Mouse (Mus musculus) retina, postnatal 1 day (tissue): Measurements from ENCODE around the gene Hist1h2bq.
"Not testable (repeated sequence)": the region's sequence is repeated elsewhere in the genome, so short reads cannot be mapped to it uniquely, and the experiment has no call there.

Experiments used
- DNase-seq: peaks from one replicate; pipeline ENCODE4 v3.0.0-alpha.2; 2012

Gene Hist1h2bq

DNA sequence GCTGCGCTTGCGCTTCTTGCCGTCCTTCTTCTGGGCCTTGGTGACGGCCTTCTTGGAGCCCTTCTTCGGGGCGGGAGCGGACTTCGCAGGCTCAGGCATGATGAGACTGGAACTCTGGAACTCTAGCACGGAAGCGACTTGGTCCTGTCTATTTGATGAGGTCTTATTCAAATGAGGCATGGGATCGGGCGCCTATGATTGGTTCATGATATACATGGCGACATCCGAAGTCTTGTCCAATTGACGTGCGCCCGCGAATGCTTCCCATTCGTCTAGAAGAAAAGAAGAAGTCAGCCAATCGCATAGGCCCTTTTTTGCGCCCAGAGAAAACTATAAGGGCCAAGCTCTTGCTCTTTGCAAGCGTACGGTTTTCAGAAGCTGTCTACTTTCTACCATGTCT is at the start of gene Hist1h2bq, which contains the start of gene Hist1h2ao:
Gene Hist1h2bq, minus strand, starts transcription at position 125 of the 400 bp plus-strand sequence.
Gene Hist1h2ao, plus strand, starts transcription at position 393 of the 400 bp plus-strand sequence.
- DNase-seq: not testable (repeated sequence)

DNA sequence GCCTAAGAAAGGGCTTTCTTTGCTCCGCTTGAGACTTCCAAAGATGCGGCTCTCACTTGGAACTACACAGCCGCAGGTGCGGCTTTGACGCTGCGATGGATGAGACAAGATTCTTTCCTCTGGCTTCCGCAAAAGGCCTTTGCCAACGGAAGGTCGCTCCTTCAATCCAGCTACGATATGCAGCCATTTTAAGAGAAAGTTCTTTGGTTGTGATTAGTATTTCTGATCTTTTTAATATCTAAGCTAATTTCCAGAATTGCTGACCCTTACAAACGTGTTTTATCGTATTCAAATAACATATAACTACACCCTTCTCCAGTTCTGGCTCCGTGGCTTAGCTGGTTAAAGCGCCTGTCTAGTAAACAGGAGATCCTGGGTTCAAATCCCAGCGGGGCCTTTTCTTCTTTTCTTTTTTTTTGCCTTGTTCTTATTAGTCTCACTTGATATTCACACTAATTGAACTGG is 45.7 kb upstream of the Hist1h2bq start:
- DNase-seq: peak; percentile 54

DNA sequence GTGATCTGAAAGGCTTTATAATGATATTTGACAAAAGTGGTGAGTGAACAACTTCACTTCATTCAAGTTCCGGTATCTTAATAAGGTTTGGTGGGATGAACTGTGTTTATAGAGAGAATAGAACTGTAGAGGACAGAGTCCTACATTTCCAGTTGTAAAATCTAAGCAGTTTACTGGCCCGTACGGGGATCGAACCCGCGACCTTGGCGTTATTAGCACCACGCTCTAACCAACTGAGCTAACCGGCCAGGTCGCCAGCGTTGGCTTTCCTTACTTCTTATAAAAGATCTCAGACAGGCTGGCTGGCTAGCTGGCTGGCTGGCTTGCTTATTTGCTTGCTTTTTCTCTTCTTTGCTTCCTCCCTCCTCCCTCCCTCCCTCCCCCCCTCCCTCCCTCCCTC is 45.1 kb upstream of the Hist1h2bq start:
- peak; percentile 54 for DNase-seq

DNA sequence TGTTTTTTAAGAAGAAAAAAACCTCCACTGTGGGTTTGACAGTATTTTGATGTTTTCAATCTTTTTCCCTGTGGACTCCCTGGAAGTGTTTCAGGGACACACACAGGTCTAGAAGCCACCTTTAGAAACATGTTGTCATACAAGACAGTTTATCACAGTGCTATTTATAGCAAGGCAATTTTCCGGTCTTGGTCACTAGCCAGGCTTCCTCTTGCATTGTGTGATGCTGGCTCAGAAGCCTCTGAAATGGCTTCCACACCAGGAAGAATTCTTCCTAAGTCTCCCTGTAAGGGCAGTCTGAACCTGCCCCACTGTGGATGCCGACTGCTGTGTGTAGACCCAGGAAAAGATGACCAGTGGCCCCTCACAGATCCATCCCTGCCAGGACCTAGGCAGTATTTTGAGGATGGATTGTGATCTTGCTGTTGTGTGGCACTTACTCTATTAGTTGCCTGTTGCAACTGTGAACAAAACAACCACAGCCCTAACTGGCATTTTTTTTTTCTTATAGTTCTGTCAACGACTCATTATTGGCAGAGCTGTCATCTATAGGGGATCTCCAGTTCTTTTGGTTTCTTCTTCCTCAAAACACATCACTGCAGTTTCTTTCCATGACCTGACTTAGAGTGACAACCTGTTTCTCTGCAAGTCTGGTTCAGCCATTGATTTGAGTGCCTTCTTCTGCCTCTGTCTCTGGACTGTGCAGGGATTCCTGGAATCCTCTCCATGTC is 42.4 kb upstream of the Hist1h2bq start:
- DNase-seq: no peak

DNA sequence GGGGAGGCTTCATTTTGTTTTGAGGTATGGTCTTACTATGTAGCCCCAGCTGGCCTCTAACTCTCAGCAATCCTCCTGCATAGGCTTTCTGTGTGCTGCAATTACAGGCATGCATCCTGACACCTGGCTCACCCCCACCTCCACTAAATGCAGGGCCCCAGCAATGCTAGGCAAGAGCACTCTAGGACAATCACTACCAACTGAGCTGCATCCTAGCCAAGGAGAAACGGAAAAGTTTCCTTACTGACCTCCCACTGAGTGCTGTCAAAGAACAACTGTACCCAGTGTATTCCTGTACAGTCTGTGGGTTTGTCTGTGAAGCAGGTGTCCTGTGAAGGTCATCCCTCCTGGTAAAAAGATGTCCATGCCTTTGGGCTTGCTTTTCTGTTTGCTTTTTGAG is 40.7 kb upstream of the Hist1h2bq start:
- DNase-seq: not testable (repeated sequence)

DNA sequence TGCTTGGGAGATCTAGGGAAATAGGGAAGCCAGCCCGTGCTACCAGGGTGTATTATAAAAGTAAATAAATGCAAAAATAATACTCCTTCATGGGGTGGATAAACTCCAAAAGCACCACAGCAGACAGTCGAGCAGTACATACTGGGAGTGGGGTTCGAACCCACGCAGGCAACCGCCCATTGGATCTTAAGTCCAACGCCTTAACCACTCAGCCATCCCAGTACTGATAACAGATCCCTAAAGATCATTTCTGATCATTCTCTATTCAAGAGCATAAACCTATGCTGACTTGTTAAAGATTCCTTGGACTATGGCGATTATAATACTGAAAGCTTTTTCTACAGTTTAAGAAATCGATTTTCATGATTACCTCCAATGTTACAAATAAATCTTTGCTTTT is 37.9 kb upstream of the Hist1h2bq start:
- DNase-seq: no peak

DNA sequence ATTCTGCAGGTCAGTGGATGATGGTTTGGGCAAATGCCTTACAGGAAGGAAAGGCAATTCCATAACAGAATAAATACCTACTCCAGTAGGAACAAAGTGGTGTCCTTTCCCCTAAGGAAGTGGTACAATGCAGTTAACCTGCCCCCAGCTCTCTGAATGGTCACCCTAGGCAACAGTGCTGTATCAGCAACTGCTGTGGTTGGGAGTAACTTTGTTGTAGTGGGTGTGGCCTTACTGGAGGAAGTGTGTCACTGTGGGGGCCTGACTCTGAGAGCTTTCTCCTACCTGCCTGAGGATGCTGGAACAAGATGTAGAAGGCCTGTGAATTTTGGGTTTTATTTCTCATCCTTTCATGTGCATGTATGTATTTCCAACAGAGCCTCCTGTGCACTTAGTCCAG is 36.4 kb upstream of the Hist1h2bq start:
- not testable (repeated sequence) for DNase-seq

DNA sequence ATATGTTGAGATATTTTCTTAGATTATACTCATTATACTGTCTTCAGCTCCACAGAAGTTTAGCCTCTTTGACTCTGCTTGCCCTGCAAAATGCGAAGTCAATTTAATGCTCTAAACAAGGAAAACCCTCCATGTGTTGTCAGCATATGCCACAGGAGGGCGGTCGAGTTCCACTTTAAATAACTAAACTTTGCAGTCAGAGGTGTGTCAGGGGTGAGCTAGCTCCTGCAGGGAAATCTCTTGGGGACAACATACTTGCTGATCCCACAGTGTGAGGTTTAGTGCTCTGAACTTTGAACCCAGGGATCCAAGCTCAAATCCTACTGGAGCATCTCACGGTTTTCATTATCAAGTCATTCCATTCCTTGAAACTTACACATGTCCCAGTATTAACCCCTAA is 30.5 kb upstream of the Hist1h2bq start:
- DNase-seq: not testable (repeated sequence)

DNA sequence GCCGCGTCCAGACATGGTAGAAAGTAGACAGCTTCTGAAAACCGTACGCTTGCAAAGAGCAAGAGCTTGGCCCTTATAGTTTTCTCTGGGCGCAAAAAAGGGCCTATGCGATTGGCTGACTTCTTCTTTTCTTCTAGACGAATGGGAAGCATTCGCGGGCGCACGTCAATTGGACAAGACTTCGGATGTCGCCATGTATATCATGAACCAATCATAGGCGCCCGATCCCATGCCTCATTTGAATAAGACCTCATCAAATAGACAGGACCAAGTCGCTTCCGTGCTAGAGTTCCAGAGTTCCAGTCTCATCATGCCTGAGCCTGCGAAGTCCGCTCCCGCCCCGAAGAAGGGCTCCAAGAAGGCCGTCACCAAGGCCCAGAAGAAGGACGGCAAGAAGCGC is 23.5 kb upstream of the Hist1h2bq start, which contains the start of the genes Hist1h2ap and Hist1h2br:
Gene Hist1h2ap, minus strand, starts transcription at position 47 of the 400 bp plus-strand sequence.
Gene Hist1h2br, plus strand, starts transcription at position 283 of the 400 bp plus-strand sequence.
- DNase-seq: not testable (repeated sequence)

DNA sequence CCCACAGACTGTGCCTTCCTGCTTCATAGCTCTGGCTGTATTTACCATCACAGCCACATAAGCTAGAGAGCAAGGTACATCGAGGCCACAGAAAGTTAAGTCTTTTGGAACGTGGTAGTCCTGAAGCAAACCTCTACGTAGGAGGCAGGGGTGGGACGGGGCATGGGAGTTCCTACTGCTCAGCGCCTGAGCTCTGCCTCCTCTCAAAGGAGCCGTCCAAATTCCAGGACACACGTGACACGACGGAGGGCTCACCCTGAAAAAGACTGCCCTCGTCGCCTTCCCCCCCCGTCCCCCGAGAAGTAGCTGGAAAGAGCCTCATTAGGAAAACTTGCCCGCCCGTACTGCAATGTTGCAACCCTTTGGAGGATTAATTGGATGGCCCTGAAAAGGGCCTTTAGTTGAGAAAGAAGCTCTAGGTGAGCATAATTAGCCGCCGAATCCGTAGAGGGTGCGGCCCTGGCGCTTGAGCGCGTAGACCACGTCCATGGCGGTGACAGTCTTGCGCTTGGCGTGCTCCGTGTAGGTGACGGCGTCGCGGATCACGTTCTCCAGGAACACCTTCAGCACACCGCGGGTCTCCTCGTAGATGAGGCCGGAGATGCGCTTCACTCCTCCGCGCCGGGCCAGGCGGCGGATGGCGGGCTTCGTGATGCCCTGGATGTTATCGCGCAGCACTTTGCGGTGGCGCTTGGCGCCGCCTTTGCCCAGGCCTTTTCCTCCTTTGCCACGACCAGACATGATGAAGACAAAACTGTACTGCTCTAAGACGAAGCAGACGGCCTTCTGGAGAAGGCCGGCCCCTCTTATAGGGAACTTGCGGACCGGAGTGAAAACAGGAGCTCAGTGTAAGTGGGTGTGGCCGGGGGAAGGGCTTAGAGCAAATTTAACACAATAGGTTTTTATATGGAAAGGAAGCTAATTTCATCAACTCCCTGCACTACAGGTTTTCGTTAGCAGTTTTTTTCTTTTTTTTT is 21.7 kb upstream of the Hist1h2bq start, which contains the start of gene Hist1h4n:
Gene Hist1h4n, minus strand, starts transcription at position 779 of the 977 bp plus-strand sequence.
- DNase-seq: not testable (repeated sequence)

DNA sequence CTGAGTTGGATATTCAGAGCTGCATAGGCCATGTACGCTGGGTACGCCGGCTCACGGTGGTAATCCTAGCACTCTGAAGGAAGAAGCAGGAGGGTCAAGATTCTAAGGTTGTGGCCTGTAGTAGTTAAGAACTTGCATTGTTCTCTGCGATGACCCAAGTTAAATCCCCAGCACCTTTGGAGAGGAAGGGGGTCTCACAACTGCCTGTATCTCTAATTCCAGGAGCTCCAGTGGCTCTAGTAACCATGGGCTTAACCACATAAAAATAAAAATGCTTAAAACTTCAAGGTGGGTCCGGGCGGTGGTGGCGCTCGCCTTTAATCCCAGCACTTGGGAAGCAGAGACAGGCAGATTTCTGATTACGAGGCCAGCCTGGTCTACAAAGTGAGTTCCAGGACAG is 20.3 kb upstream of the Hist1h2bq start:
- DNase-seq: no peak

GRCm38 (mm10) chr13:21828511-21828910 is 18.5 kb upstream of the Hist1h2bq start:
- DNase-seq: no peak

DNA sequence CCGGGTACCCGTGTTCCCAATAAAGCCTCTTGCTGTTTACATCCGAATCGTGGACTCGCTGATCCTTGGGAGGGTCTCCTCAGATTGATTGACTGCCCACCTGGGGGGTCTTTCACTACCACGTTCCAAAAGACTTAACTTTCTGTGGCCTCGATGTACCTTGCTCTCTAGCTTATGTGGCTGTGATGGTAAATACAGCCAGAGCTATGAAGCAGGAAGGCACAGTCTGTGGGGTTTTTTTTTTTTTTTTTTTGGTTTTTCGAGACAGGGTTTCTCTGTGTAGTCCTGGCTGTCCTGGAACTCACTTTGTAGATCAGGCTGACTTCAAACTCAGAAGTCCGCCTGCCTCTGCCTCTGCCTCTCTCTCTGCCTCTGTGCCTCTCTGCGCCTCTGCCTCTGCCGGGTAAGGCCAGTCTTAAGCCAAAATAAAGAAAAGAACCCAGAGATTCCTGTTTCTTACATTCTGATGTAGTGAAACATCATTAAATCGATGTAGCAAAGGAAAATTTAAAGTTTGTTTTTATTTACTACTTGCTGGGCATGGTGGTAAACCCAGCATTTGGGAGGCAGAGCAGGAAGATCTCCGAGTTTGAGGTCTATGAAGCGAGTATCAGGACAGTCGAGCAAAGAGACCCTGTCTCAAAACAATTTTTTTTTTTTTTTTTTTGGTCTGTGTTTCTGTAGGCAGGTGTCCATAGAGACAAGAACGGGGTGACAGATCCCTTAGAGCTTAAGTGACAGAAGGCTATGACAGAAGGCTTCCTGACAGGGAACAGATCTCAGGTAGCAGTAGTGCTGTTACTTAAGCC is 10.3 kb upstream of the Hist1h2bq start:
- DNase-seq: not testable (repeated sequence)

GRCm38 (mm10) chr13:21812092-21812491 is 2.1 kb upstream of the Hist1h2bq start:
- not testable (repeated sequence) for DNase-seq

GRCm38 (mm10) chr13:21811539-21811938 is 1.5 kb upstream of the Hist1h2bq start, which contains the start of gene Hist1h4m:
Hist1h4m (plus strand) TSS chr13:21811746.
- not testable (repeated sequence) for DNase-seq

GRCm38 (mm10) chr13:21811074-21811473 is 1.1 kb upstream of the Hist1h2bq start:
- DNase-seq: not testable (repeated sequence)

DNA sequence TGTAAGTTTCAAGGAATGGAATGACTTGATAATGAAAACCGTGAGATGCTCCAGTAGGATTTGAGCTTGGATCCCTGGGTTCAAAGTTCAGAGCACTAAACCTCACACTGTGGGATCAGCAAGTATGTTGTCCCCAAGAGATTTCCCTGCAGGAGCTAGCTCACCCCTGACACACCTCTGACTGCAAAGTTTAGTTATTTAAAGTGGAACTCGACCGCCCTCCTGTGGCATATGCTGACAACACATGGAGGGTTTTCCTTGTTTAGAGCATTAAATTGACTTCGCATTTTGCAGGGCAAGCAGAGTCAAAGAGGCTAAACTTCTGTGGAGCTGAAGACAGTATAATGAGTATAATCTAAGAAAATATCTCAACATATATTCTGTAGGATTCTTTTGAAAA is 6.9 kb downstream of the Hist1h2bq start:
- DNase-seq: not testable (repeated sequence)

- not testable (repeated sequence) for DNase-seq
Measured at GRCm38 (mm10) chr13:21797163-21797562, 12.8 kb downstream of the Hist1h2bq start.

GRCm38 (mm10) chr13:21795584-21795983 is 14.4 kb downstream of the Hist1h2bq start:
- DNase-seq: no peak

DNA sequence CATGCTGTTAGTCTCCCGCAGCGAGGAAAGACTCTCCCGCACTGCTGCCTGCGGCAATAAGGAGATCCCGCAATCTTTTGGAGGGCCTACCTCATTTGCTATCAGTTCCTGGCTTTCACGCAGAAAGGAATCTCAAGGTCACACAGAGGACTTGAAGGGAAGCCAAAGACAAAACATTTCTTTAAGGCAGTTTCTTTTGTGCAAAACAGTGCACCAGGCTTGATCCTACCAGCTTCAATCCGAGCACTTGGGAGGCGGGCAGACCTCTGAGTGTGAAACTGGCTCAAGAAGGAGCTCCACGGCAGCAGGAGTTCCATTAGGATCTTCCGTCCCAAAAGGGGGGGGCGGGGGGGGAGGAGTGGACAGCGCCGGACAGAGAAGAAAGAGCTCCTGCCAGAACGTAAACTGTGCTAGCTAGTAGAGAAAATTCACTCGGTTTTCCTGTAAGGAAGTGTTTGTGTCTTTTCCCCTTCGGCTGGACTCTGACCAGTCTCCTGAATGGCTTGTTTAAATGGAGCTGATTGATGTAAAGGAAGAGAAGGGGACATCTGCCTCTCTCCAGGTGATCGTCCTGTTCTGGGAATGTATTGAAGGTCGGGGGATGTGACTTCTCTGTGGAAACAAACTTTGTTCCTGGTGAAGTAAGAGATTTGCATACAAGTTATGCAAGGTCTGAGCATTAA is 19.3 kb downstream of the Hist1h2bq start:
- DNase-seq: no peak

GRCm38 (mm10) chr13:21789925-21790324 is 20.1 kb downstream of the Hist1h2bq start:
- no peak for DNase-seq
